Mouse (Mus musculus): ENCODE data around the gene Arhgef25.

DNA sequence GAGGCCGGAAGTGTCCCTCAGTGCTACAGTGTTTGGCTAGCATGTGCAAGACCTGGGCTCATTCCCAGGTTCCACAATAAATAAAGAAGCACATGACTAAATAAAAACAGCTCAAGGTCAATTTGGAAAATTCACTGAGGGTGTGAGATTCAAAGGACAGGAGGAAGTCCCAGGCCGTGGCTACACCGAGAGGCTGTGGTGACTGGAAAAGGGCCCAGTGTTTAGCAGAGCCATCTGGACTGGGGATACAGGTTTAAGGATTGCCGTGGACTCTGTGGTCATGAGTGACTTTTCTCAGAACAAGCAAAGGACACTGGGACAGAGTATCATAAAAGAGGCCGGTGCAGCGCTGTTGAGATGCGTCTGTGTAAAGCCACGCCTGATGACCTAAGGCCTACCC, 23.4 kb upstream of the Arhgef25 start:
- no peak for TF ChIP-seq CTCF (conservative IDR thresholded peaks at IDR 0.05; ENCODE audit: low read length)
- no peak for TF ChIP-seq POU5F1 (IDR thresholded peaks at IDR 0.05; ENCODE audit: borderline replicate concordance, low read length)

Measured in E14TG2a.4 (cell line).